Mouse (Mus musculus): ENCODE measurements around the gene Pid1.

GRCm38 (mm10) chr1:84172941-84173340 is 191.0 kb downstream of the Pid1 start:
- TF ChIP-seq CTCF (IDR thresholded peaks at IDR 0.05; ENCODE audit: low read depth) (no peak), EP300 (optimal IDR thresholded peaks at IDR 0.05) (no peak)

All from stomach, postnatal 0 days (tissue).